Mouse (Mus musculus) heart, adult 9 months (tissue): ENCODE data around the gene Mrpl48.

Experiments
- DNase-seq, 2 experiments: peaks; one replicate each; pipeline ENCODE4 v3.0.0; 2022; ENCODE audit warnings: low spot score in 2 of 2

Mrpl48 gene

GRCm38 (mm10) chr7:100535831-100536230 is 72.3 kb downstream of the Mrpl48 start:
- no peak for DNase-seq

- DNase-seq, result no peak
Measured at GRCm38 (mm10) chr7:100534216-100534615, 73.9 kb downstream of the Mrpl48 start.

GRCm38 (mm10) chr7:100533503-100533902 is 74.6 kb downstream of the Mrpl48 start:
- no peak for DNase-seq

GRCm38 (mm10) chr7:100530766-100531165 is 77.3 kb downstream of the Mrpl48 start:
- DNase-seq, result no peak

- DNase-seq, result no peak
Measured at GRCm38 (mm10) chr7:100524669-100525068, 83.4 kb downstream of the Mrpl48 start.

- DNase-seq, result no peak
Measured at GRCm38 (mm10) chr7:100522222-100522621, 85.9 kb downstream of the Mrpl48 start.

GRCm38 (mm10) chr7:100520663-100521285 is 87.3 kb downstream of the Mrpl48 start:
- DNase-seq, result peak in 1 of 2 experiments; percentile 70

GRCm38 (mm10) chr7:100520204-100520603 is 87.9 kb downstream of the Mrpl48 start:
- no peak for DNase-seq

GRCm38 (mm10) chr7:100514573-100514972 is 93.5 kb downstream of the Mrpl48 start, which contains the start of gene Dnajb13:
TSS of gene Dnajb13 (minus strand) at chr7:100514960.
- DNase-seq, result no peak

GRCm38 (mm10) chr7:100511602-100512001 is 96.5 kb downstream of the Mrpl48 start:
- DNase-seq, result no peak

GRCm38 (mm10) chr7:100508670-100509069 is 99.4 kb downstream of the Mrpl48 start:
- no peak for DNase-seq

- DNase-seq, result no peak
Measured at GRCm38 (mm10) chr7:100506494-100506893, 101.6 kb downstream of the Mrpl48 start.

- no peak for DNase-seq
Measured at GRCm38 (mm10) chr7:100504740-100505487, 103.2 kb downstream of the Mrpl48 start.

- no peak for DNase-seq
Measured at GRCm38 (mm10) chr7:100503076-100503475, 105.0 kb downstream of the Mrpl48 start.

GRCm38 (mm10) chr7:100502374-100502922 is 105.7 kb downstream of the Mrpl48 start:
- DNase-seq, result no peak

- no peak for DNase-seq
Measured at GRCm38 (mm10) chr7:100501844-100502373, 106.2 kb downstream of the Mrpl48 start.

GRCm38 (mm10) chr7:100501027-100501843 is 106.9 kb downstream of the Mrpl48 start:
- DNase-seq, result no peak

GRCm38 (mm10) chr7:100500276-100500977 is 107.7 kb downstream of the Mrpl48 start:
- no peak for DNase-seq

- DNase-seq, result no peak
Measured at GRCm38 (mm10) chr7:100499465-100499864, 108.6 kb downstream of the Mrpl48 start.

- DNase-seq, result no peak
Measured at GRCm38 (mm10) chr7:100497982-100498381, 110.1 kb downstream of the Mrpl48 start.

- DNase-seq, result no peak
Measured at GRCm38 (mm10) chr7:100497402-100497801, 110.7 kb downstream of the Mrpl48 start.
